Mouse (Mus musculus) lung, adult 2 months (tissue): ENCODE results near the gene Spry2.

Source experiments
- CTCF ChIP-seq: fragments of 200-500 bp; IDR thresholded peaks from 2 replicates; pipeline ENCODE4 v1.5.1; 2011; ENCODE audit warnings: mild to moderate bottlenecking, low read length, control low read depth; ENCODE audit not compliant: insufficient read depth
- POLR2A ChIP-seq: fragments of 200-500 bp; IDR thresholded peaks from 2 replicates; pipeline ENCODE4 v1.6.1; 2011; ENCODE audit warnings: low read depth, mild to moderate bottlenecking, control low read depth, low read length, borderline replicate concordance; ENCODE audit errors: extremely low read depth

GRCm38 (mm10) chr14:105885249-105885648, 11.4 kb downstream of the Spry2 start:
- TF ChIP-seq CTCF (no peak), POLR2A (no peak)
